In genomic region chr11:94161867-94162581, GRCm38 (mm10) we compare ENCODE assay signal across 8 mouse cellular contexts. TPM values are rescaled to one million over a fixed set of nuclear protein-coding genes. Genes with fewer than 3 reads are reported as not detected.
DNase-seq lines count a peak whose midpoint lies in the region; ATAC-seq and TF ChIP-seq lines count a peak whose summit lies in the region.

No protein-coding gene starts in this region.

- no peak for TF ChIP-seq CTCF in testis, adult 2 months (IDR thresholded peaks at IDR 0.05; ENCODE audit: control insufficient read depth, insufficient read depth, insufficient replicate concordance, low read depth, low read length)
- no peak for TF ChIP-seq CTCF in stomach, postnatal 0 days (IDR thresholded peaks at IDR 0.05; ENCODE audit: low read depth)

- peaks cover 16% of the 10 kb centered on the region for H3K4me1 ChIP-seq in testis, adult 2 months (ENCODE audit: control insufficient read depth, insufficient read depth, low read length)
- peaks cover 41% of the 10 kb centered on the region for H3K4me1 ChIP-seq in limb, embryonic 10.5 days
- peaks cover 9% of the 10 kb centered on the region for H3K4me1 ChIP-seq in stomach, postnatal 0 days (replicated peaks; ENCODE audit: control insufficient read depth, insufficient read depth)

- H3K4me2 ChIP-seq in stomach, postnatal 0 days (replicated peaks; ENCODE audit: low read depth) = peak overlapping the region; percentile 8; the same call in 1 of the 2 replicates

- peak; percentile 59 for DNase-seq in adrenal gland, postnatal 14 days
- no peak for DNase-seq in adrenal gland, adult 18-20 months (ENCODE audit: low spot score in 2 of 2)
- no peak for DNase-seq in testis, postnatal 14 days (ENCODE audit: low spot score)
- no peak for DNase-seq in limb, embryonic 10.5 days (ENCODE audit: low spot score)
- peak; percentile 86 for DNase-seq in stomach, postnatal 0 days (ENCODE audit: low spot score)
- DNase-seq in right cerebral cortex, postnatal 36 days (ENCODE audit: low spot score in 2 of 2) = no peak
- DNase-seq in embryo, embryonic 10.5 days (ENCODE audit: low spot score) = no peak

- WGBS in limb, embryonic 10.5 days = 85% methylated on average over 11 of the region's 11 CpGs
- 78% methylated on average over 11 of the region's 11 CpGs for WGBS in stomach, postnatal 0 days

- H3K9me3 ChIP-seq in limb, embryonic 10.5 days (replicated peaks) = no peaks in the 10 kb centered on the region
- no peaks in the 10 kb centered on the region for H3K9me3 ChIP-seq in stomach, postnatal 0 days (ENCODE audit: control insufficient read depth, low read length)

- H3K4me3 ChIP-seq in testis, adult 2 months (ENCODE audit: control insufficient read depth, low read depth, low read length) = peak overlapping the region; percentile 77
- no peak overlapping the region for H3K4me3 ChIP-seq in limb, embryonic 10.5 days
- H3K4me3 ChIP-seq in stomach, postnatal 0 days (ENCODE audit: low read depth, low read length) = no peak overlapping the region

- no peak overlapping the region for H3K9ac ChIP-seq in stomach, postnatal 0 days (ENCODE audit: low read length)

- H3K27ac ChIP-seq in testis, adult 2 months (ENCODE audit: control insufficient read depth, insufficient read depth, low read depth, low read length) = no peak overlapping the region
- peak overlapping the region; percentile 89; the same call in 1 of the 2 replicates for H3K27ac ChIP-seq in limb, embryonic 10.5 days
- H3K27ac ChIP-seq in stomach, postnatal 0 days (replicated peaks) = peak overlapping the region; percentile 95

- ATAC-seq in stomach, postnatal 0 days (ENCODE audit: low FRiP score, low TSS enrichment) = peak; percentile 50

- H3K36me3 ChIP-seq in testis, adult 2 months (ENCODE audit: control insufficient read depth, insufficient read depth, low read length) = no peaks in the 10 kb centered on the region
- H3K36me3 ChIP-seq in limb, embryonic 10.5 days = no peaks in the 10 kb centered on the region
- no peaks in the 10 kb centered on the region for H3K36me3 ChIP-seq in stomach, postnatal 0 days (ENCODE audit: control insufficient read depth, insufficient read depth, low read length)

- no peaks in the 10 kb centered on the region for H3K27me3 ChIP-seq in testis, adult 2 months (ENCODE audit: control insufficient read depth, insufficient read depth, low read length)
- peaks cover 15% of the 10 kb centered on the region; the same call in 1 of the 2 replicates for H3K27me3 ChIP-seq in limb, embryonic 10.5 days (ENCODE audit: low read depth, poor library complexity, severe bottlenecking)
- no peaks in the 10 kb centered on the region for H3K27me3 ChIP-seq in stomach, postnatal 0 days (ENCODE audit: control insufficient read depth, insufficient read depth, low read length)

- TF ChIP-seq POLR2A in testis, adult 2 months (IDR thresholded peaks at IDR 0.05; ENCODE audit: control insufficient read depth, low read depth, low read length) = no peak

- no peak for TF ChIP-seq EP300 in stomach, postnatal 0 days (optimal IDR thresholded peaks at IDR 0.05)

RNA-seq across cellular contexts. Expression of gene Tob1, which starts 49.2 kb away (rescaled TPM):
- total RNA-seq in adrenal gland, postnatal 14 days (2021) = 158 and 199 TPM in 2 replicates
- total RNA-seq in adrenal gland, adult 18-20 months (2021) = 100 to 1,000 TPM; 170 to 250 TPM
- 40.5 and 43.2 TPM in 2 replicates for polyA plus RNA-seq in testis, adult 2 months (2012; rRNA removed)
- 15.0 and 22.5 TPM in 2 replicates for polyA plus RNA-seq in limb, embryonic 10.5 days (2016; fragmentation: Nextera tagmentation; extraction: Ambion mirVana)
- 71.1 and 74.1 TPM in 2 replicates for polyA plus RNA-seq in stomach, postnatal 0 days (2015; fragmentation: Nextera tagmentation; extraction: Ambion mirVana)

Comparison
In these comparisons a context has a peak if more than half of its experiments do, and no peak if none do; other contexts are left out.
1. DNase-seq: peak in adrenal gland, postnatal 14 days (single experiment) and stomach, postnatal 0 days (single experiment); none in adrenal gland, adult 18-20 months (0 of 2), testis, postnatal 14 days (single experiment), limb, embryonic 10.5 days (single experiment), right cerebral cortex, postnatal 36 days (0 of 2) and embryo, embryonic 10.5 days (single experiment).